Mouse (Mus musculus) midbrain, postnatal 0 days (tissue): ENCODE results near the gene Slc6a8. TPM values are rescaled to one million over a fixed set of nuclear protein-coding genes. Genes with fewer than 3 reads are reported as not detected.

Experiments
- ATAC-seq: fragments of 200-750 bp; cut with Nextera tagmentation; 2 replicates; pipeline ENCODE4 v1.8.0; 2017; ENCODE audit warnings: moderate number of reproducible peaks, mild to moderate bottlenecking, moderate TSS enrichment, moderate library complexity; ENCODE audit not compliant: low FRiP score
- DNase-seq: peaks from one replicate; pipeline ENCODE4 v3.0.0-alpha.2; 2015; ENCODE audit warnings: low spot score
- H3K27ac ChIP-seq: fragments of 300-500 bp; sonication (generic); 2 replicates; pipeline ENCODE4 v1.5.1; 2014; ENCODE audit warnings: low read depth, mild to moderate bottlenecking, low read length, mixed read lengths
- H3K27me3 ChIP-seq: fragments of 300-500 bp; sonication (generic); 2 replicates; pipeline ENCODE4 v1.6.1; 2014; ENCODE audit warnings: low read length, control low read depth, mixed read lengths; ENCODE audit not compliant: insufficient read depth
- H3K36me3 ChIP-seq: fragments of 300-500 bp; sonication (generic); 2 replicates; pipeline ENCODE4 v1.6.1; 2014; ENCODE audit warnings: low read length, control low read depth, mixed read lengths; ENCODE audit not compliant: insufficient read depth
- H3K4me1 ChIP-seq: fragments of 300-500 bp; sonication (generic); 2 replicates; pipeline ENCODE4 v1.6.1; 2014; ENCODE audit warnings: mild to moderate bottlenecking, control low read depth, antibody characterized with exemption, low read length, mixed read lengths; ENCODE audit not compliant: insufficient read depth
- H3K4me2 ChIP-seq: fragments of 300-500 bp; sonication (generic); 2 replicates; pipeline ENCODE4 v1.6.1; 2014; ENCODE audit warnings: low read depth, mild to moderate bottlenecking, low read length, mixed read lengths; ENCODE audit not compliant: poor library complexity, severe bottlenecking
- H3K4me3 ChIP-seq: fragments of 300-500 bp; sonication (generic); 2 replicates; pipeline ENCODE4 v1.5.1; 2014; ENCODE audit warnings: low read depth, mild to moderate bottlenecking, low read length, moderate library complexity
- H3K9ac ChIP-seq: fragments of 300-500 bp; sonication (generic); replicated peaks from 2 replicates; pipeline ENCODE4 v1.6.1; 2014; ENCODE audit warnings: mild to moderate bottlenecking, low read length, moderate library complexity, mixed read lengths; ENCODE audit not compliant: poor library complexity, severe bottlenecking
- H3K9me3 ChIP-seq: fragments of 300-500 bp; sonication (generic); 2 replicates; pipeline ENCODE4 v1.6.1; 2016; ENCODE audit warnings: low read length, control low read depth
- CTCF ChIP-seq: IDR thresholded peaks from 2 replicates; pipeline ENCODE4 v1.5.1; 2016; ENCODE audit warnings: antibody characterized with exemption, mild to moderate bottlenecking
- WGBS: fragments of 180-500 bp; shearing (Covaris S2); extraction: QIAGEN DNeasy Blood & Tissue Kit; methylation state at CpG from one replicate; pipeline ENCODE4 v1.1.7; 2014; 5-methylcytosine and 5-hydroxymethylcytosine counted together
- polyA plus RNA-seq: library from polyadenylated mRNA; unstranded; fragments of >200 nt; fragmentation: Nextera tagmentation; extraction: Ambion mirVana; gene quantifications from 2 replicates; pipeline ENCODE4 v1.2.1, GENCODE M21; 2015
- total RNA-seq: library from RNA; depleted of rRNA; stranded (reverse); fragments of >200 nt; gene quantifications from 2 replicates; pipeline ENCODE4 v1.2.3, GENCODE M21; 2014

Gene Slc6a8
- total and polyA plus RNA-seq, 2 experiments from 2014 or later = 6.6 to 69.4 TPM

DNA sequence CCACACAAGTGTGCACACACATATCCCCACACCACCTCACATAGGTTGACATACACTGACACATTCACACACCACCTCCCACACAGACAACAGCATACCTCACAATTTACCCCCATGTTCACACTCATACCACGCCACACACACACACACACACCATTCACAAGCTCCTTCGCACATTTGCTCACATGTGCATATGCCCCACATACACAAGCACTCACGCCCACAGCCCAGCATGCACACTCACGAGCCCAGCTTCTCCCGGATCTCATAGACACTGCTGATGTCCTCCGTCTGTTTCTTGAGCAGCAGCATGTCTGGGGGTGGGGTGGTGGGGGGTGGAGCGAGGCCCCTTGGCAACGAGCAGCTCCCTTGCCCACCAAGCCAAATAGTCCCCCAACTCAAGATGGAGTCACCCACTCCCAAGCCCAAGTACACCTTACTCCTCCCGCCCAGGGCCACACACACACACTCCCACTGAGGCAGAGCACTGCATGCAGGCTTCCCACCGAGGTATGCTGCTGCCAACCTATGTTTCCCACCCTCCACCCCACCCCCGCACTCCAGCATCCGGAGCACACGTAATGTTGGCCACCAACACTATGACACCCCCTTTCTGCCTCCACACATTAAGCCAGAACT, 13.9 kb upstream of the Slc6a8 start:
- peak overlapping the region; percentile 64 for H3K27ac ChIP-seq
- peak overlapping the region; percentile 38 for H3K4me3 ChIP-seq

DNA sequence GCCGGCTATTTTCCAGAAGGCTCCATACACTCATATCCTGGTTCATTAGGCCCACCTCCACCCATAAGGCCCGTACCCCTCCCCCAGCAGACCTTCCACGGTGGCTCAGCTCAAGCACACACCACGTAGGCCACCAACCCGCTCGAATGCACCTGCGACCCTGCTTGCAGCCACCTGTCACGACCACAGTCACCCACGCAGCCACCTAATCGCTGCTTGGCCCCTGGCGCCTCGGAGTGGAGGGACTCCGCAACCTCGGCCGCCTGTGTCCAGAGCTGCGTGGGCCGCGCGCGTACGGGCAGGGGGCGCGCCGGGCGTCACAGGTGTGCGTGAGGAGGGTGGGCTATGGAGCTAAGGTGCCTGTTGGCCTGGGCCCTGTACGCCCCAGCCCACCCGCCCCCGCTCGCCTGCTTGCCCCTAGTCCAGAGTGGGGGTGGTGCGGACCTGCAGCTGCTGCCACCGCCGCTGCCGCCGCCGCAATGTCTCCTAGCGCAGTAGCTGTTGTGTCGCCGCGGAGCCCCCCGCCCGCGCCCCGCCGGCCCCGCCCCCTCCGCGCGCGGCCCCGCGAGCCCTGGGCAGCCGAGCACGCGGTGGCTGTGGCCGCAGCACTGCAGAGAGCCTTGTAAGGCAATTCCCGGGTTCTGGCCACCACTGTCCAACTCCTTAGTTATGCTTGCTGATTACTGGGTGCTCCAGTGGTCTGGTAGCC, 13.2 kb upstream of the Slc6a8 start, which contains the start of gene Pnck:
Gene Pnck (minus strand): TSS at position 543 of the 709 bp plus-strand sequence.
- WGBS = 23% methylated on average over 43 of the region's 57 CpGs
- no peak for TF ChIP-seq CTCF
- Histone ChIP-seq H3K4me1 (no peaks in the 10 kb centered on the region), H3K36me3 (no peaks in the 10 kb centered on the region), H3K4me2 (peak within 1 kb of the TSS; percentile 49), H3K27ac (peak within 1 kb of the TSS; percentile 64), H3K27me3 (no peaks in the 10 kb centered on the region), H3K9ac (peak within 1 kb of the TSS; percentile 40), H3K4me3 (peak within 1 kb of the TSS; percentile 38), H3K9me3 (no peaks in the 10 kb centered on the region)
- peak; percentile 48 for DNase-seq
- peak; percentile 77 for ATAC-seq

More for the DNA sequence above, 13.9 kb upstream of the Slc6a8 start:
- ATAC-seq = peak; percentile 57
- Histone ChIP-seq H3K4me1 (no peaks in the 10 kb centered on the region), H3K27me3 (no peaks in the 10 kb centered on the region), H3K9me3 (no peaks in the 10 kb centered on the region), H3K36me3 (no peaks in the 10 kb centered on the region), H3K9ac (peak overlapping the region; percentile 40), H3K4me2 (peak overlapping the region; percentile 49)
- 46% methylated on average over 13 of the region's 13 CpGs for WGBS
- no peak for DNase-seq
- TF ChIP-seq CTCF = no peak

DNA sequence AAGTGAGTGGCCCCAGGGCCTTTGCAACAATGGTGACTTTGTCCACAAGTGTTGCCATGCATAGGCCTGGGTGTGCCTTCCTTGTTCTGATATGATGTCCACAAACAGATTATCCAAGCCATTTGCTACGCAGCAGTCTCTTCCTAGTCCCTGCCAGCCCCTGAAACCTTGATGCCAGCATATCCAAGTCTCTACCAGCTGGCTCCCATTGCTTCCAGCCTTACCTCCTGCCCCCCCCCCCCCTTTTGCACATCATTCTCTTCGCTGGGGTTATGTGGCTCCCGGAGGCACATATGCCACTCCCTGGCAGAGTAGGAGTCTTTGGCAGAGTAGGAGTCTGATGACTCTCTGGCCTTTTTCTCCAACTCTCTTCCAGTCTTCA, 12.7 kb upstream of the Slc6a8 start:
- DNase-seq = peak; percentile 30
- no peaks in the 10 kb centered on the region for H3K27me3 ChIP-seq
- WGBS = 59% methylated on average over 3 of the region's 3 CpGs

GRCm38 (mm10) chrX:73663143-73663542, 9.8 kb upstream of the Slc6a8 start:
- H3K9ac ChIP-seq = no peak overlapping the region
- H3K4me2 ChIP-seq = no peak overlapping the region
- H3K27me3 ChIP-seq = no peaks in the 10 kb centered on the region
- no peaks in the 10 kb centered on the region for H3K36me3 ChIP-seq
- no peak for DNase-seq
- H3K4me3 ChIP-seq = no peak overlapping the region
- no peaks in the 10 kb centered on the region for H3K9me3 ChIP-seq
- no peaks in the 10 kb centered on the region for H3K4me1 ChIP-seq
- H3K27ac ChIP-seq = no peak overlapping the region
- peak; percentile 59 for TF ChIP-seq CTCF
- ATAC-seq = no peak

More for the DNA sequence above, 12.7 kb upstream of the Slc6a8 start:
- no peak for TF ChIP-seq CTCF
- peak overlapping the region; percentile 38 for H3K4me3 ChIP-seq
- ATAC-seq = peak; percentile 25; the same call in 1 of the 2 replicates
- H3K9ac ChIP-seq = peak overlapping the region; percentile 40
- H3K4me2 ChIP-seq = peak overlapping the region; percentile 49
- no peaks in the 10 kb centered on the region for H3K36me3 ChIP-seq
- no peaks in the 10 kb centered on the region for H3K4me1 ChIP-seq
- H3K9me3 ChIP-seq = no peaks in the 10 kb centered on the region
- peak overlapping the region; percentile 64 for H3K27ac ChIP-seq

DNA sequence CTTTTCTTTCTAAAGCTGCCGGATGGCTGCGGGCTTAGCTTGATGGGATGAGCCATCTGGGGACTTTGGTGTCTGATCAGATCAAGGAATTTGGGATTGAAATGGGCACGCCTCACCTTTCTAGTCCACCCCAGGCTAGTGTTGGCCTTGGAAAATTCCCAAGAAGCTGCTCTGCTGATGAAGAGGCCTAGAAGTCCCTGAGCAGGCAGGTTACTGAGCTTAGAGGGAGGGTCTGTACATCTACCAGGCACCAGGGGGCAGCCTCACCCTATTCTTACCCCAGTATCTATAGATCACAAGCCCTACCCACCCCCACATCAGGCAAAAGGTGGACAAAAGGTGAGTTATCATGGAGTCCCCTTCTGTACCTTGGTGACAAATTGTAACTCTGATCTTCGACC, 919 bp upstream of the Slc6a8 start:
- H3K4me1 ChIP-seq = no peaks in the 10 kb centered on the region
- no peaks in the 10 kb centered on the region for H3K36me3 ChIP-seq
- peak; percentile 75 for ATAC-seq
- H3K9me3 ChIP-seq = no peaks in the 10 kb centered on the region
- H3K4me3 ChIP-seq = no peak overlapping the region
- H3K27me3 ChIP-seq = no peaks in the 10 kb centered on the region
- no peak overlapping the region for H3K27ac ChIP-seq
- 51% methylated on average over 4 of the region's 4 CpGs for WGBS
- peak; percentile 58 for DNase-seq
- H3K9ac ChIP-seq = no peak overlapping the region
- TF ChIP-seq CTCF = peak; percentile 55
- H3K4me2 ChIP-seq = no peak overlapping the region

- Histone ChIP-seq H3K27ac (peak overlapping the region; percentile 51; the same call in 1 of the 2 replicates), H3K4me3 (peak overlapping the region; percentile 53), H3K36me3 (no peaks in the 10 kb centered on the region; the same call in 1 of the 2 replicates), H3K9me3 (no peaks in the 10 kb centered on the region), H3K4me1 (no peaks in the 10 kb centered on the region), H3K27me3 (no peaks in the 10 kb centered on the region), H3K4me2 (peak overlapping the region; percentile 71), H3K9ac (peak overlapping the region; percentile 76)
- no peak for DNase-seq
- peak; percentile 15; the same call in 1 of the 2 replicates for ATAC-seq
- TF ChIP-seq CTCF = no peak
- WGBS = 23% methylated on average over 32 of the region's 42 CpGs
Observed at GRCm38 (mm10) chrX:73673619-73673967, 643 bp downstream of the Slc6a8 start.
